Mouse (Mus musculus): ENCODE data around the gene Ggta1. TPM values are rescaled to one million over a fixed set of nuclear protein-coding genes. Genes with fewer than 3 reads are reported as not detected.
A peak's percentile ranks its signal among the peaks of the same experiment; 100 is the strongest.
"Not testable (repeated sequence)": the region's sequence is repeated elsewhere in the genome, so short reads cannot be mapped to it uniquely, and the experiment has no call there.

Gene Ggta1
- total and polyA plus RNA-seq, 2 experiments from 2014 or later = 16.4 to 37.1 TPM

- Histone ChIP-seq H3K4me3 (ENCODE audit: low read depth, low read length) (peak overlapping the region; percentile 59), H3K27ac (ENCODE audit: low read depth) (peak overlapping the region; percentile 86), H3K27me3 (ENCODE audit: control insufficient read depth, insufficient read depth, low read length) (no peaks in the 10 kb centered on the region), H3K36me3 (replicated peaks; ENCODE audit: control insufficient read depth, insufficient read depth, low read length) (no peaks in the 10 kb centered on the region), H3K4me1 (ENCODE audit: control insufficient read depth, insufficient read depth) (peaks cover 23% of the 10 kb centered on the region; the same call in 1 of the 2 replicates), H3K4me2 (ENCODE audit: low read depth, low read length) (peak overlapping the region; percentile 88), H3K9ac (replicated peaks; ENCODE audit: low read depth, low read length) (peak overlapping the region; percentile 64), H3K9me3 (replicated peaks; ENCODE audit: control insufficient read depth, low read length) (no peaks in the 10 kb centered on the region)
- no peak for TF ChIP-seq CTCF (IDR thresholded peaks at IDR 0.05; ENCODE audit: low read depth)
- no peak for TF ChIP-seq EP300 (IDR thresholded peaks at IDR 0.05; ENCODE audit: low read depth)
- no peak for DNase-seq (ENCODE audit: low spot score)
- WGBS = 36% methylated on average over 6 of the region's 6 CpGs
- no peak for ATAC-seq (ENCODE audit: insufficient read depth, low read depth)
Measured at GRCm38 (mm10) chr2:35460378-35460880, 2.6 kb downstream of the Ggta1 start.

GRCm38 (mm10) chr2:35459316-35459715, 3.7 kb downstream of the Ggta1 start:
- DNase-seq (ENCODE audit: low spot score) (no peak), ATAC-seq (ENCODE audit: insufficient read depth, low read depth) (no peak)
- no peak overlapping the region for H3K4me3 ChIP-seq (ENCODE audit: low read depth, low read length)
- no peaks in the 10 kb centered on the region for H3K27me3 ChIP-seq (ENCODE audit: control insufficient read depth, insufficient read depth, low read length)
- H3K36me3 ChIP-seq (replicated peaks; ENCODE audit: control insufficient read depth, insufficient read depth, low read length) = no peaks in the 10 kb centered on the region
- H3K9ac ChIP-seq (replicated peaks; ENCODE audit: low read depth, low read length) = no peak overlapping the region
- no peaks in the 10 kb centered on the region for H3K9me3 ChIP-seq (replicated peaks; ENCODE audit: control insufficient read depth, low read length)
- H3K4me1 ChIP-seq (ENCODE audit: control insufficient read depth, insufficient read depth) = peaks cover 23% of the 10 kb centered on the region; the same call in 1 of the 2 replicates
- TF ChIP-seq EP300 (IDR thresholded peaks at IDR 0.05; ENCODE audit: low read depth) = no peak
- no peak for TF ChIP-seq CTCF (IDR thresholded peaks at IDR 0.05; ENCODE audit: low read depth)
- no peak overlapping the region for H3K27ac ChIP-seq (ENCODE audit: low read depth)
- H3K4me2 ChIP-seq (ENCODE audit: low read depth, low read length) = no peak overlapping the region

- H3K4me1 ChIP-seq (ENCODE audit: control insufficient read depth, insufficient read depth) = peaks cover 23% of the 10 kb centered on the region; the same call in 1 of the 2 replicates
- no peaks in the 10 kb centered on the region for H3K27me3 ChIP-seq (ENCODE audit: control insufficient read depth, insufficient read depth, low read length)
- no peaks in the 10 kb centered on the region for H3K36me3 ChIP-seq (replicated peaks; ENCODE audit: control insufficient read depth, insufficient read depth, low read length)
- ATAC-seq (ENCODE audit: insufficient read depth, low read depth) (no peak), DNase-seq (ENCODE audit: low spot score) (no peak)
- no peak overlapping the region for H3K27ac ChIP-seq (ENCODE audit: low read depth)
- H3K4me2 ChIP-seq (ENCODE audit: low read depth, low read length) = no peak overlapping the region
- no peak overlapping the region for H3K9ac ChIP-seq (replicated peaks; ENCODE audit: low read depth, low read length)
- no peak for TF ChIP-seq CTCF (IDR thresholded peaks at IDR 0.05; ENCODE audit: low read depth)
- no peak for TF ChIP-seq EP300 (IDR thresholded peaks at IDR 0.05; ENCODE audit: low read depth)
- WGBS = 72% methylated on average over 4 of the region's 4 CpGs
- no peaks in the 10 kb centered on the region for H3K9me3 ChIP-seq (replicated peaks; ENCODE audit: control insufficient read depth, low read length)
- no peak overlapping the region for H3K4me3 ChIP-seq (ENCODE audit: low read depth, low read length)
Measured at GRCm38 (mm10) chr2:35458421-35458820, 4.6 kb downstream of the Ggta1 start.

GRCm38 (mm10) chr2:35453736-35454135, 9.3 kb downstream of the Ggta1 start:
- H3K9me3 ChIP-seq (replicated peaks; ENCODE audit: control insufficient read depth, low read length) = no peaks in the 10 kb centered on the region
- DNase-seq (ENCODE audit: low spot score) = no peak
- no peak overlapping the region for H3K4me2 ChIP-seq (ENCODE audit: low read depth, low read length)
- H3K27ac ChIP-seq (ENCODE audit: low read depth) = no peak overlapping the region
- no peak for ATAC-seq (ENCODE audit: insufficient read depth, low read depth)
- no peak overlapping the region for H3K9ac ChIP-seq (replicated peaks; ENCODE audit: low read depth, low read length)
- no peak for TF ChIP-seq CTCF (IDR thresholded peaks at IDR 0.05; ENCODE audit: low read depth)
- no peak for TF ChIP-seq EP300 (IDR thresholded peaks at IDR 0.05; ENCODE audit: low read depth)
- no peaks in the 10 kb centered on the region for H3K36me3 ChIP-seq (replicated peaks; ENCODE audit: control insufficient read depth, insufficient read depth, low read length)
- no peak overlapping the region for H3K4me3 ChIP-seq (ENCODE audit: low read depth, low read length)
- 70% methylated on average over 3 of the region's 3 CpGs for WGBS
- H3K4me1 ChIP-seq (ENCODE audit: control insufficient read depth, insufficient read depth) = 0 out of 2 replicates have a peak, but pooled peaks cover 13% of the 10 kb centered on the region
- H3K27me3 ChIP-seq (ENCODE audit: control insufficient read depth, insufficient read depth, low read length) = no peaks in the 10 kb centered on the region

GRCm38 (mm10) chr2:35452695-35453094, 10.3 kb downstream of the Ggta1 start:
- WGBS = 94% methylated on average over 6 of the region's 6 CpGs
- H3K4me2 ChIP-seq (ENCODE audit: low read depth, low read length); DNase-seq (ENCODE audit: low spot score); H3K9me3 ChIP-seq (replicated peaks; ENCODE audit: control insufficient read depth, low read length); H3K27ac ChIP-seq (ENCODE audit: low read depth); H3K4me3 ChIP-seq (ENCODE audit: low read depth, low read length); H3K36me3 ChIP-seq (replicated peaks; ENCODE audit: control insufficient read depth, insufficient read depth, low read length); H3K27me3 ChIP-seq (ENCODE audit: control insufficient read depth, insufficient read depth, low read length); H3K9ac ChIP-seq (replicated peaks; ENCODE audit: low read depth, low read length); ATAC-seq (ENCODE audit: insufficient read depth, low read depth): not testable (repeated sequence)
- peaks cover 17% of the 10 kb centered on the region; the same call in 1 of the 2 replicates for H3K4me1 ChIP-seq (ENCODE audit: control insufficient read depth, insufficient read depth)

- H3K36me3 ChIP-seq (replicated peaks; ENCODE audit: control insufficient read depth, insufficient read depth, low read length) = no peaks in the 10 kb centered on the region
- TF ChIP-seq CTCF (IDR thresholded peaks at IDR 0.05; ENCODE audit: low read depth) (no peak), EP300 (IDR thresholded peaks at IDR 0.05; ENCODE audit: low read depth) (no peak)
- WGBS = 84% methylated on average over 5 of the region's 5 CpGs
Measured at GRCm38 (mm10) chr2:35451484-35452050, 11.5 kb downstream of the Ggta1 start.

More at GRCm38 (mm10) chr2:35451484-35452050, 11.5 kb downstream of the Ggta1 start:
- Histone ChIP-seq H3K9me3 (replicated peaks; ENCODE audit: control insufficient read depth, low read length) (no peaks in the 10 kb centered on the region), H3K27me3 (ENCODE audit: control insufficient read depth, insufficient read depth, low read length) (no peaks in the 10 kb centered on the region), H3K27ac (ENCODE audit: low read depth) (no peak overlapping the region), H3K4me1 (ENCODE audit: control insufficient read depth, insufficient read depth) (peaks cover 24% of the 10 kb centered on the region; the same call in 1 of the 2 replicates), H3K4me2 (ENCODE audit: low read depth, low read length) (no peak overlapping the region), H3K4me3 (ENCODE audit: low read depth, low read length) (no peak overlapping the region), H3K9ac (replicated peaks; ENCODE audit: low read depth, low read length) (no peak overlapping the region)
- DNase-seq (ENCODE audit: low spot score) = no peak
- ATAC-seq (ENCODE audit: insufficient read depth, low read depth) = no peak

All from heart, postnatal 0 days (tissue).